Mouse (Mus musculus): Measurements from ENCODE around the gene Hcar2.

DNA sequence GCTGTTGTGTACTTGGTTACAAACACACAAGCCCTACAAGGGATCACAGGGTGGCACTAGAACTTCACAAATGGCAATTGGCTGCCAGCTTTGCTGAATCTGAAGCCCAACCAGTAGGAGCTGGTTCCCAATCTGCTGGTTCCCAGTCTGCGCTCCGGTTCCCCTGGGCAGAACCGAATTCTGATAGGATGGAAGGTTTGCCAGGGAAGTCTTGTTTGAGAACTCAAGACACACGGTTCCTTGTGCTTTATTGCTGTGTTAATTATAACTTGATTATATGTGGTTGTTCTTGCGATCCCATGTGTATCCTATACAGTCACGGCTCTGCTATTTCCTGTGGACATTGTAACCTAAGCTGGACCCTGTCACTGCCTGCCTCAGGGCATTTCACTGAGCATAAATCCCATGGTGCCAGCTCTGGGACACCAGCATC lies 37.6 kb downstream of the Hcar2 start:
- peak; percentile 71 for TF ChIP-seq CTCF (conservative IDR thresholded peaks at IDR 0.05; ENCODE audit: insufficient read depth, insufficient read length, low read depth, low read length)
- TF ChIP-seq POLR2A (IDR thresholded peaks at IDR 0.05; ENCODE audit: low read depth, low read length): no peak

Data from kidney, adult 2 months (tissue).